Mouse (Mus musculus) lung, postnatal 0 days (tissue): Measurements from ENCODE around the gene Ebf3.

ENCODE experiments used
- CTCF ChIP-seq: IDR thresholded peaks from 2 replicates; pipeline ENCODE4 v1.5.1; 2016; ENCODE audit warnings: antibody characterized with exemption, mild to moderate bottlenecking
- EP300 ChIP-seq: IDR thresholded peaks from 2 replicates; pipeline ENCODE4 v1.6.1; 2016; ENCODE audit warnings: antibody characterized with exemption, mild to moderate bottlenecking, control low read depth

GRCm38 (mm10) chr7:137316181-137316925 lies 2.1 kb upstream of the Ebf3 start:
- TF ChIP-seq CTCF: no peak
- TF ChIP-seq EP300: no peak
